Mouse (Mus musculus) forebrain, embryonic 14.5 days (tissue): ENCODE measurements at regions not wholly inside any gene's neighbourhood (a gene's known extent, or its start where the extent isn't known, plus 50 kb on each side); places are given as distances from the start of the nearest gene placed in this dataset.
A peak's percentile ranks its signal among the peaks of the same experiment; 100 is the strongest.

Experiments
- ATAC-seq: fragments of 200-750 bp; cut with Nextera tagmentation; 2 replicates; pipeline ENCODE4 v1.8.0; 2017; ENCODE audit warnings: mild to moderate bottlenecking, moderate library complexity
- DNase-seq: peaks from one replicate; pipeline ENCODE4 v3.0.0-alpha.2; 2015; ENCODE audit warnings: low spot score
- H3K27ac ChIP-seq: fragments of 300-500 bp; sonication (generic); 2 replicates; pipeline ENCODE4 v1.5.1; 2014; ENCODE audit warnings: low read depth, mild to moderate bottlenecking, control low read depth, low read length, moderate library complexity
- H3K27me3 ChIP-seq: fragments of 300-500 bp; sonication (generic); replicated peaks from 2 replicates; pipeline ENCODE4 v1.6.1; 2014; ENCODE audit warnings: low read length, control low read depth, mixed read lengths; ENCODE audit not compliant: control insufficient read depth, insufficient read depth
- H3K36me3 ChIP-seq: fragments of 300-500 bp; sonication (generic); 2 replicates; pipeline ENCODE4 v1.6.1; 2014; ENCODE audit warnings: low read length, control low read depth; ENCODE audit not compliant: control insufficient read depth, insufficient read depth
- H3K4me1 ChIP-seq: fragments of 300-500 bp; sonication (generic); 2 replicates; pipeline ENCODE4 v1.6.1; 2014; ENCODE audit warnings: antibody characterized with exemption, low read length, control low read depth; ENCODE audit not compliant: control insufficient read depth, insufficient read depth
- H3K4me2 ChIP-seq: fragments of 300-500 bp; sonication (generic); 2 replicates; pipeline ENCODE4 v1.6.1; 2014; ENCODE audit warnings: mild to moderate bottlenecking, control low read depth, low read length
- H3K4me3 ChIP-seq: fragments of 300-500 bp; sonication (generic); 2 replicates; pipeline ENCODE4 v1.5.1; 2014; ENCODE audit warnings: low read depth, low read length, control low read depth
- H3K9ac ChIP-seq: fragments of 300-500 bp; sonication (generic); 2 replicates; pipeline ENCODE4 v1.6.1; 2014; ENCODE audit warnings: mild to moderate bottlenecking, low read length, control low read depth, moderate library complexity
- H3K9me3 ChIP-seq: fragments of 300-500 bp; sonication (generic); replicated peaks from 2 replicates; pipeline ENCODE4 v1.6.1; 2016; ENCODE audit warnings: low read length, control low read depth, mixed read lengths; ENCODE audit not compliant: control insufficient read depth
- WGBS: fragments of 180-500 bp; shearing (Covaris S2); extraction: QIAGEN DNeasy Blood & Tissue Kit; methylation state at CpG from one replicate; pipeline ENCODE4 v1.1.7; 2014; 5-methylcytosine and 5-hydroxymethylcytosine counted together

- DNase-seq (no peak), ATAC-seq (no peak)
- no peak overlapping the region for H3K4me2 ChIP-seq
- 88% methylated on average over 1 of the region's 1 CpGs for WGBS
- no peak overlapping the region for H3K9ac ChIP-seq
- H3K9me3 ChIP-seq = no peaks in the 10 kb centered on the region
- no peaks in the 10 kb centered on the region for H3K27me3 ChIP-seq
- H3K36me3 ChIP-seq = no peaks in the 10 kb centered on the region
- H3K4me1 ChIP-seq = no peaks in the 10 kb centered on the region
- no peak overlapping the region for H3K4me3 ChIP-seq
- H3K27ac ChIP-seq = no peak overlapping the region
Measured at GRCm38 (mm10) chr6:110120406-110120805, 525.0 kb upstream of the Grm7 start.

GRCm38 (mm10) chr6:110132271-110132670 is 513.1 kb upstream of the Grm7 start:
- H3K4me1 ChIP-seq = no peaks in the 10 kb centered on the region
- no peak overlapping the region for H3K27ac ChIP-seq
- H3K4me3 ChIP-seq = no peak overlapping the region
- no peaks in the 10 kb centered on the region for H3K27me3 ChIP-seq
- H3K9ac ChIP-seq = no peak overlapping the region
- no peak overlapping the region for H3K4me2 ChIP-seq
- H3K36me3 ChIP-seq = no peaks in the 10 kb centered on the region
- DNase-seq (peak; percentile 17), ATAC-seq (no peak)
- no peaks in the 10 kb centered on the region for H3K9me3 ChIP-seq
- 85% methylated on average over 3 of the region's 3 CpGs for WGBS

- 95% methylated on average over 1 of the region's 1 CpGs for WGBS
- ATAC-seq = no peak
- H3K4me1 ChIP-seq = no peaks in the 10 kb centered on the region
- no peaks in the 10 kb centered on the region for H3K9me3 ChIP-seq
- H3K9ac ChIP-seq = no peak overlapping the region
- H3K4me2 ChIP-seq = no peak overlapping the region
- H3K4me3 ChIP-seq = no peak overlapping the region
- DNase-seq = no peak
- no peaks in the 10 kb centered on the region for H3K36me3 ChIP-seq
- H3K27me3 ChIP-seq = no peaks in the 10 kb centered on the region
- no peak overlapping the region for H3K27ac ChIP-seq
Measured at GRCm38 (mm10) chr6:110133587-110133986, 511.8 kb upstream of the Grm7 start.

- peak; percentile 68 for ATAC-seq
- H3K4me2 ChIP-seq = no peak overlapping the region
- H3K9ac ChIP-seq = no peak overlapping the region
- H3K27ac ChIP-seq = no peak overlapping the region
- no peaks in the 10 kb centered on the region for H3K27me3 ChIP-seq
- WGBS = 25% methylated on average over 7 of the region's 7 CpGs
- no peak overlapping the region for H3K4me3 ChIP-seq
- H3K36me3 ChIP-seq = no peaks in the 10 kb centered on the region
- H3K9me3 ChIP-seq = no peaks in the 10 kb centered on the region
- DNase-seq = peak; percentile 31
- H3K4me1 ChIP-seq = no peaks in the 10 kb centered on the region
Measured at GRCm38 (mm10) chr6:110137043-110137650, 508.2 kb upstream of the Grm7 start.

DNA sequence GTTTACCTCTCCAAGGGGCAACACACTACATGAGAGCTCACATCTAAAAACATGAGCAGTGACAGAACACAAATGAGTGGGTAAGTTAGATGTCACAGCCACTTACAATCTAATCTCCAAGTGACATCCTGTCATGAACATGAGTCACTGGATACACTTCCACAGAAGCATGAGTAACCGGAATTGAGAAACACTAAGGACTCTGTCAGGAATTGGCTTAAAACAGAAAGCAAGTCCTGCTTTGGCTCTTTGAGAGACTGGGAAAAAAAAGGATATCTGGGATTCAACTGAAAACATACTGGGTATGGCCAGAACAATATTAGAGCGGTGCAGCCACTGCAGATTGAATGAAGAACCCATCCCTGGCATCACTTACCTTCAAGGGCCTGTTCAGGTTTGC is 506.0 kb upstream of the Grm7 start:
- H3K4me3 ChIP-seq = no peak overlapping the region
- H3K9me3 ChIP-seq = no peaks in the 10 kb centered on the region
- no peaks in the 10 kb centered on the region for H3K36me3 ChIP-seq
- H3K4me2 ChIP-seq = no peak overlapping the region
- ATAC-seq (no peak), DNase-seq (no peak)
- WGBS = 91% methylated on average over 2 of the region's 2 CpGs
- no peaks in the 10 kb centered on the region for H3K27me3 ChIP-seq
- H3K27ac ChIP-seq = no peak overlapping the region
- H3K9ac ChIP-seq = no peak overlapping the region
- H3K4me1 ChIP-seq = no peaks in the 10 kb centered on the region

- H3K4me2 ChIP-seq = no peak overlapping the region
- no peak overlapping the region for H3K4me3 ChIP-seq
- no peaks in the 10 kb centered on the region for H3K36me3 ChIP-seq
- DNase-seq (peak; percentile 52), ATAC-seq (peak; percentile 65)
- H3K4me1 ChIP-seq = no peaks in the 10 kb centered on the region
- no peaks in the 10 kb centered on the region for H3K27me3 ChIP-seq
- no peaks in the 10 kb centered on the region for H3K9me3 ChIP-seq
- 88% methylated on average over 2 of the region's 2 CpGs for WGBS
- H3K27ac ChIP-seq = no peak overlapping the region
- H3K9ac ChIP-seq = no peak overlapping the region
Measured at GRCm38 (mm10) chr6:110168539-110168938, 476.8 kb upstream of the Grm7 start.

GRCm38 (mm10) chr6:110205973-110206372 is 439.4 kb upstream of the Grm7 start:
- no peaks in the 10 kb centered on the region for H3K4me1 ChIP-seq
- H3K9me3 ChIP-seq = no peaks in the 10 kb centered on the region
- DNase-seq (peak; percentile 77), ATAC-seq (peak; percentile 97)
- WGBS = 42% methylated on average over 2 of the region's 2 CpGs
- no peak overlapping the region for H3K4me2 ChIP-seq
- no peak overlapping the region for H3K9ac ChIP-seq
- H3K4me3 ChIP-seq = no peak overlapping the region
- H3K27ac ChIP-seq = no peak overlapping the region; the same call in 1 of the 2 replicates
- no peaks in the 10 kb centered on the region for H3K27me3 ChIP-seq
- H3K36me3 ChIP-seq = no peaks in the 10 kb centered on the region

DNA sequence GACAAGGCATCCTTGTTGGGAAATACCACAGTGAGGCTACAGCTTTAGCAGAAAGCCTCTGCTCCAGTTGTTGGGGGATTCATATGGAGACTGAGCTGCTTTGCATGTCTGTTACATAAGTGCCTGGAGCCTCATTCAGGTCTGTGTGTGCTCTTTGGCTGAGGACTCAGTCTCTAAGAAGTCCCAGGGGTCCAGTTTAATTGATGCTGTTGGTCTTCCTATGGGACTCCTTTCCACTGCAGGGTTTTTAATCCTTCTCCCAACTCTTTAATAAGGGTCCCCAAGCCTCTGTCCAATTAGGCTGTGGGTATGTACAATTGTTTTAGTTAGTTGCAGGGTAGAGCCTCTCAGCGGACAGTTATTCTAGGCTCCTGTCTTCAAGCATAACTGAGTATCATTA is 436.6 kb upstream of the Grm7 start:
- ATAC-seq = no peak
- no peak overlapping the region for H3K4me3 ChIP-seq
- H3K4me2 ChIP-seq = no peak overlapping the region

GRCm38 (mm10) chr6:110247490-110247889 is 397.9 kb upstream of the Grm7 start:
- 80% methylated on average over 1 of the region's 1 CpGs for WGBS
- no peak overlapping the region for H3K4me3 ChIP-seq
- no peaks in the 10 kb centered on the region for H3K27me3 ChIP-seq
- H3K4me1 ChIP-seq = no peaks in the 10 kb centered on the region
- H3K4me2 ChIP-seq = no peak overlapping the region
- H3K9me3 ChIP-seq = no peaks in the 10 kb centered on the region
- peak; percentile 21 for DNase-seq
- no peak overlapping the region for H3K27ac ChIP-seq
- ATAC-seq = no peak
- no peaks in the 10 kb centered on the region for H3K36me3 ChIP-seq
- no peak overlapping the region for H3K9ac ChIP-seq

More for the DNA sequence above, 436.6 kb upstream of the Grm7 start:
- no peaks in the 10 kb centered on the region for H3K36me3 ChIP-seq
- no peak overlapping the region for H3K9ac ChIP-seq
- no peaks in the 10 kb centered on the region for H3K4me1 ChIP-seq
- no peaks in the 10 kb centered on the region for H3K27me3 ChIP-seq
- H3K27ac ChIP-seq = no peak overlapping the region
- WGBS = 83% methylated on average over 1 of the region's 1 CpGs
- no peak for DNase-seq
- no peaks in the 10 kb centered on the region for H3K9me3 ChIP-seq
